Mouse (Mus musculus) mouse trophoblast stem cell (cell line): Measurements from ENCODE around the gene Chsy1.

ENCODE experiments used
- in situ Hi-C, 2 experiments: fragments of 300-500 bp; cut with MseI, MboI; formaldehyde crosslinking; loops; 2 replicates in 1 of 2; 3 replicates in 1 of 2; pipeline ENCODE4 v1.15.1; 2025

The Chsy1 gene

DNA sequence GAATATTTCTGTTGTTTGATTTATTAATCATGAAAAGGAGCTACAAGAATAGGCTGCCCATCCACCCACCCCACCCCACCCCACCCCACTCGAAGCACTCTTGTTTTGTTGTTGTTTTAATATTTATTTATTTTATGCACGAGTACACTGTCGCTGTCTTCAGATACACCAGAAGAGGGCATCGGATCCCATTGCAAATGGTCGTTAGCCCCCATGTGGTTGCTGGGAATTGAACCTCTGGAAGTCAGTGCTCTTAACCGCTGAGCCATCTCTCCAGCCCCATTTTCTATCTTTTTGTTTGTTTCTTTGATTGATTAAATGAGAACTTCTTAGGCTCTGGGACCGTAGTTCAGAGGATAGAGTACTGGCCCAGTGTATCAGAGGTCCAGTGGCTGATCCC lies 1.4 kb upstream of the Chsy1 start:
- in situ Hi-C loops, result loop anchor here (5.0 to 25.0 kb wide), 3 partner anchors 147 to 554 kb away; no protein-coding TSS in a partner anchor

DNA sequence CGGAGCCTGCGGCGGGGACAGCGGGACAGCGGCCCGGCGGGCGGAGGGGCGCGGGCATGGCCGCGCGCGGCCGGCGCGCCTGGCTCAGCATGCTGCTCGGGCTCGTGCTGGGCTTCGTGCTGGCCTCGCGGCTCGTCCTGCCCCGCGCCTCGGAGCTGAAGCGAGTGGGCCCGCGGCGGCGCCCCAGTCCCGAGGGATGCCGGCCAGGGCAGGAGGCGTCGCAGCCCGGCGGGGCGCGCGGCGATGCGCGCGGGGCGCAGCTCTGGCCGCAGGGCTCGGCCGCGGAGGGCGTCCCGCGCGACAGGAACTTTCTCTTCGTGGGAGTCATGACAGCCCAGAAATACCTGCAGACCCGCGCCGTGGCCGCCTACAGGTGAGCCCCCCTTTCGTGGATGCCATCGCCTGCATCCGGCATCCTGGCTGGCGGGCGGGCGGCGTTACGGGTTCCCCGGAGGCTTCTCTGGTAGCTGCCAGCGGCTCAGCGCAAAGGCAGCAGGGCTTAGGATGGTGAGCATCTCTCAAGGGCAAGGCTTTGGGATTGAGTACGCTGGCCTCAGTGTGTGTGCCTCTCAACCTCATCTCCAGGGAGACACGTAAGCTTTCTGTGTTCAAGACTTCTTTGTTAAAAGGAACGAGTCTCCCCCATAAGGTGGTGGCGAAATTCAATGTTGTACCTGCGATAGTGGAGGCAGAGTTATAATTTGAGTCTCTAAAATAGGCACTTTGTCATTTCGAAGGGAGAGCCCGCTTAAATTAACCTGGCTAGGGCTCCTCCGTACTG lies 730 bp downstream of the Chsy1 start:
- in situ Hi-C loops, result loop anchor here (5.0 to 25.0 kb wide), 3 partner anchors 145 to 552 kb away; no protein-coding TSS in a partner anchor

DNA sequence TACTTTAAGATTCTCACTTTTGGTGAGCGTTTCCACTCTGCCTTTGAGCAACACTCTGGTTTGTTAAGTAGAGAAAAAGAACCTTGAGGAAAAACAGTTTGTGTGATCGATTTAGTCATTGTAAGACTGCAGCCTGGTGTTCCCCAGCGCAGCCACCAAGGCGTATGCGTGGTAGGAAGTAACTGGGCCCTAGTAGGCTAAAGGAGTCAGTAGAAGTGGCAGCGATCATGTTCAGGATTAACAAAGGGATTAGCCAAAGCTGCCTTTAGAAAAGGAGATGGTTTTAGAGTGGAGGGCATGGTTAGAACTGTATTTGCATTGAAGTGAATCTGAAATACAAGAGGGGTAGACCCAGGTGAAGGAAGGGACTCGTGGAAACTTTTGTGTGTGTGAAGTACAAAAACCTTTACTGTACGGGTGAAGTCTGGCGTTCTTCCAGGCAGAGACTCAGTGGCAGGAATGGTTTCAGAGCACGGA lies 1.4 kb downstream of the Chsy1 start:
- in situ Hi-C loops, result loop anchor here in 1 of 2 experiments (25.0 kb wide), 1 partner anchor 552 kb away; no protein-coding TSS in a partner anchor

DNA sequence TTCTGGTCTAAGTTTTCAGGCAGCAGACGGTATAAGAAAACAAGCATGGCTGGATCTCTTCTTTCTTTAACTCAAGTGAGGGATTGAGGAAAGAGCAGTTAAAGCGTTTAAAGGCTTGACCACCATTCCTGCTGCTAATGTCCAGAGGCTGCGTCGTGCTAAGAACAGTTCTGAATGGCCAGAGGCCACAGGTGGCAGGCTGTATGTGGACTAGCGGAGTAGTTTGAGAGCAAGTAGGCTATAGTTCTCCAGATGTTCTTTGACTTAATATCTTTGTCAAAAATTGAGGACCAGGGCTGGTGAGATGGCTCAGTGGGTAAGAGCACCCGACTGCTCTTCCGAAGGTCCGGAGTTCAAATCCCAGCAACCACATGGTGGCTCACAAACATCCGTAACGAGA lies 1.9 kb downstream of the Chsy1 start:
- in situ Hi-C loops, result loop anchor here in 1 of 2 experiments (25.0 kb wide), 1 partner anchor 551 kb away; no protein-coding TSS in a partner anchor

DNA sequence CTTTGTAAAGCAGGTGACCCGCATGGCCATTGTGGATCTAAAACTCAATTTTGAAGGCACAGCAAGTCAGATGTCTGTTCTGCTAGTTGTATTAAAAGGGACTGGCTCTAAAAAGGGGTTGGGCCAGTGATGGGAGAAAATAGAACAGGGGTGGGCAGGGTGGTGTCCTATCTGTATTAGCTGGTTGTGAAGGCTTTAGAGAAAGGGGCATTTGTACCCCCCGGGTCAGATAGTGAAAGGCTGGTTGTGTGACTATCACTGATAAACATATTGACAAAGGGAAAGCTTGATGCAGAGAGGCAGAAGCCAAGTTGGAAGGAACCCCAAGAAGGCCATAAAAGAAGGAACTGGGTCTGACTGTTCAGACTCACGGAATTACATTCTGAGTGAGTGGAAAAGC lies 4.2 kb downstream of the Chsy1 start:
- in situ Hi-C loops, result loop anchor here in 1 of 2 experiments (25.0 kb wide), 1 partner anchor 549 kb away; no protein-coding TSS in a partner anchor

DNA sequence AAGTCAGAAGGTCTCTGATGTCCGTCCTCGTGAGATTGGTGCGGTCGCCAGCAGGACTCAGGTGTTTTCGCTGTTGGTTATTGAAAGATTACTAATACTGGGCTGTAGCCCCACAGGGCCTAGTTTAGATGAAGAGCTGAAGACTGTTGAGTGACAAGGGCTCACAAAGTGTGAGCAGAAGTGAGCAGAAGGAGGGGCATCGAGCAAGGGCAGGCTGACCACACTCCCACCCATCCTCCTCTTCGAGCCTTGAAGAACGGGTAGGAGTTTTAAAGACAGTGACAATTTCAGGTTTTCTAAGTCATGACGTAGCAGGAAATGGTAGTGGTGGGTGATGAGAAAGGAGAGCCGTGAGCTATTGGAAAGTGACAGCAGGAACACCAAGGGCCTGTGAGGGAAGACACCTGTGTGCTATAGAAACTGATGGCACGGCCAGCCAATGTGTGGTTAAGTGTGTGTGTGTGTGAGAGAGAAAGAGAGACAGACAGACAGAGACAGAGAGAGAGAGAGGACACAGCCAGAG lies 6.6 kb downstream of the Chsy1 start:
- in situ Hi-C loops, result loop anchor here in 1 of 2 experiments (25.0 kb wide), 1 partner anchor 546 kb away; no protein-coding TSS in a partner anchor

DNA sequence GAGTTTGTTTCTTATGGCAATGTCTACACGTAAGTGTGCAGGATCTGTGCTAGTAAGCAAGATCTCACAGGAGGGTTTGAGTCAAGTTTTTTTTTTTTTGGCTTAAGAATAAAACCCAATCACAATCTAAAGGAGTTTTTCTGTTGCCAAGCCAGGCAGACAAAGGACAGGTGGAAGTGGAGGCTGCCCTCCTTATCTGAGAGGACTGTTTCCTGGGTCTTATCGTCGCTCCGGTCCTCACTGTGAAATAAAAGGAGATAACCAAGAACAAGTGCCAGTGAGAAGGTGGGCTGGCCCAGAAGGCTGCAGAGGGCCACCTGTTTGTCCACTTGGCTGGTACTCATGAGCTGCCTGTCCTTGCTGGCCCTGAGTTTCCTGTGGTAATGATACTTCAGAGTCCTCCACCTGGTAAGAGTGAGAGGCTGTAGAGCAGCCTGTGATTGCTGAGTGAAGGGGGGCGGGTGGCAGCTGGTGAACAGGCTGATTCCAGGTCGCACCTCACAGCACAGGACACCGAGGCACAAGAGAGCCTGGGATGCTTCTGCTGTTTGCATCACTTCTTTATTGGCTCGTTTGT lies 7.7 kb downstream of the Chsy1 start:
- in situ Hi-C loops, result loop anchor here in 1 of 2 experiments (25.0 kb wide), 1 partner anchor 545 kb away; no protein-coding TSS in a partner anchor

DNA sequence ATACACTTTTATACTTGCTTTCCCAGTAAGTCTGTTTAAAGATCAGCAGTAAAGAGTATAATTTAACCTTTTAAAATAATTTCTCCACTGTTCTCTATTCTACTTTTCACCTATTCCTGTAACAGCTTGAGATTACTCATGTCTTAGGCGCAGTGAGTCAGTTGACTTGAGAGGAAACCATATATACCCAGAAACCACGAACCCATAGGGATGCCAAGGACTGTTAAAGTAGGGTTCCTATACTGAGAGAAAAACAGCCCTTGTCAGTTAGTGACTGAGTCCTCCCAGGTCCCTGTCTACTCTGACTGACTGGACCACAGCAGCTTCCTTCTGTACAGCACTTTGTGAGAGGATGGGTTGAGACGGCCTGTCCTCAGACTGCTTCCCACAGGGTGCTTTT lies 8.7 kb downstream of the Chsy1 start:
- in situ Hi-C loops, result loop anchor here in 1 of 2 experiments (25.0 kb wide), 1 partner anchor 544 kb away; no protein-coding TSS in a partner anchor

DNA sequence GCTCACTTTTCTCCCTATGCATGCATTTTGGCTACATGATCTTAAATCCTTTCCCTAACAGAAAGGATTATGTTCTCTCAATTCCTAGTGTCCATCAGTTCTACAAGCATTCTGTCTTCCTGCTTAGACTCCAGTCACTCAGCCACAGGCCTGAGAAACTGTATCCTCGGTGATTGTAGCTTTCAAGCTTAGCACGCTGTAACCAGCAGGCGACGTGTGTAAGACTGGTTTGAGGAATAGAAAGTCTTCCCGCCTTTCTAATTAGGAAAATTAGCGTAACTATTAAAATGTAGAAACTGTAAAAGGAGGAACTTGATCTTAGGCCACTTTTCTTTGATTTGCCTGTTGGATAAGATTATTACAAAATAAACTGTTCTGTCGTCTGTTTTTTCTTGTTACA lies 9.5 kb downstream of the Chsy1 start:
- in situ Hi-C loops, result loop anchor here in 1 of 2 experiments (25.0 kb wide), 1 partner anchor 544 kb away; no protein-coding TSS in a partner anchor

DNA sequence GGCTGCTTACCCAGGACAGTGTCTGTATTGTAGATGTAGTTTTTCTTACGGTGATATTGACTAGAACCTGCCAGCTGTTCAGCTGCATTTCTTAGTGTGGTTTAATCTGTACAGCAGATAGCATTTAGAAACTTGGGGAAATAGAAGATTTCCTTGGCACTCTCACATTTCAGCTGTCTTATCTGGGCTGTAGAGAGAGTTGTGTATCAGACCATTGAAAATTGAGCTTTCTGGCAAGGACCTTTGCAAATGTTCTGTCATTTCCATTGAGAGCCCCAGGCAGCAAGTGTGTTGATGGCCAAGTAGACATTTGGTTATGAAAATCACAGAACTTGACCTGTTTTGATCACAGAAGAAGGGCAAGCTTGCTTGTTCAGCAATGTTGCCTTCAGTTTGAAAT lies 10.8 kb downstream of the Chsy1 start:
- in situ Hi-C loops, result loop anchor here in 1 of 2 experiments (25.0 kb wide), 1 partner anchor 542 kb away; no protein-coding TSS in a partner anchor

DNA sequence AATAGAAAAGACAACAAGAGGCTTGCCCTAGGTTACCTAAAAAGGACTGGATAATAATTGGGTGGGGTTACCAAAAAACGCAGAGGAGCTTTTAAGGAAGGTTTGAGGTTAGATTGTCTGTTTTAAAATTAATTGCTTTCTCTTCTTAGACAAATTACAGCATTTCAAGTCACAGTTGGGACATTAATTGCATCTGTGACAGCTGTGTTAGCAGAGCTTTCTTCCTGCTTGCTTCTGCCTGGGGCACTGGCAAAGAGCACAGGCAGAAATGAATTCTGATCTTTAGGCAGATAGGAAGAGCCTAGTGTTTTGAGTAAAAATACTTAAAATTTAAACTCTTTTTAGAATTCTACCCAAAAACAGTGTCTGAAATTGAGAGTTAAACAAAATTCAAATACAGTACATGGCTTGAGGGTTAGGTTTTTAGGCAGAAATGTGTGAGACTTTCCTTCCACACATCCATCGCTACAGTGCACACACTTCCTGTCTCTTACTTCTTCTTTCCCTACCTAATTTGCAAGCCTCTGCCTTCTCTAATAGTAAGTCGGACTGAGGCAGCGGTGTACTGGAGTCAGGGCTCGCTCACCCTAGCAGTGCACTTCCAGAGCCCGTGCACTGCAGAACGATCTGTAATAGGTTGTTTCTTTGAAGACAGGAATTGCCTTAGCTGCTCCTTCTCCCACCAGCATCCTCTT lies 11.5 kb downstream of the Chsy1 start:
- in situ Hi-C loops, result loop anchor here in 1 of 2 experiments (25.0 kb wide), 1 partner anchor 541 kb away; no protein-coding TSS in a partner anchor

DNA sequence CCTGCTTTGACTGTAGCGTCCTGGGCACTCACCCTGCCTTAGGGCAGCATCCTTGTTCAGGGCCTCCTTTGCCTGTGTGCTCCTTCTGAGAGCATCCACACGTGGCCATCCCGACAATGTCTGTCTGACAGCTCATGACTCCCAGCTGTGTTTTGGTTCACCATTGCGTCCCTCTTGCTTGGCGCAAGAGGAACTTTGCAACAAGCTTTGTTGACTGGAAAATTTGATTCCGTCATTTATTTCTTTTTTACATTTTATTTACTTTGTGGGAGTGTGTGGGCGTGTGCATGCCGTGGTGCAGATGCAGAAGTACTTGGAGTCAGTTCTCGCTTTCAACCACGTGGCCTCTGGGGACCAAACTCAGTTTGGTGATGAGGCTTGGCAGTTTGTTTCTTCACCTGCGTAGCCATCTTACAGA lies 15.2 kb downstream of the Chsy1 start:
- in situ Hi-C loops, result loop anchor here in 1 of 2 experiments (25.0 kb wide), 1 partner anchor 538 kb away; no protein-coding TSS in a partner anchor

DNA sequence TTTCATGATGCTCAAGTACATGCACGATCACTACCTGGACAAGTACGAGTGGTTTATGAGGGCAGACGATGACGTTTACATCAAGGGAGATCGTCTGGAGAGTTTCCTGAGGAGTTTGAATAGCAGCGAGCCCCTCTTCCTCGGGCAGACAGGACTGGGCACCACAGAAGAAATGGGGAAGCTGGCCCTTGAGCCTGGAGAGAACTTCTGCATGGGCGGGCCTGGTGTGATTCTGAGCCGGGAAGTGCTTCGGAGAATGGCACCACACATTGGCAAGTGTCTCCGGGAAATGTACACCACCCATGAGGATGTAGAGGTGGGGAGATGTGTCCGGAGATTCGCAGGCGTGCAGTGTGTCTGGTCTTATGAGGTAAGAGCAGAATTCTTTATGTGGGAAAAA lies 16.1 kb downstream of the Chsy1 start:
- in situ Hi-C loops, result no loop called here

DNA sequence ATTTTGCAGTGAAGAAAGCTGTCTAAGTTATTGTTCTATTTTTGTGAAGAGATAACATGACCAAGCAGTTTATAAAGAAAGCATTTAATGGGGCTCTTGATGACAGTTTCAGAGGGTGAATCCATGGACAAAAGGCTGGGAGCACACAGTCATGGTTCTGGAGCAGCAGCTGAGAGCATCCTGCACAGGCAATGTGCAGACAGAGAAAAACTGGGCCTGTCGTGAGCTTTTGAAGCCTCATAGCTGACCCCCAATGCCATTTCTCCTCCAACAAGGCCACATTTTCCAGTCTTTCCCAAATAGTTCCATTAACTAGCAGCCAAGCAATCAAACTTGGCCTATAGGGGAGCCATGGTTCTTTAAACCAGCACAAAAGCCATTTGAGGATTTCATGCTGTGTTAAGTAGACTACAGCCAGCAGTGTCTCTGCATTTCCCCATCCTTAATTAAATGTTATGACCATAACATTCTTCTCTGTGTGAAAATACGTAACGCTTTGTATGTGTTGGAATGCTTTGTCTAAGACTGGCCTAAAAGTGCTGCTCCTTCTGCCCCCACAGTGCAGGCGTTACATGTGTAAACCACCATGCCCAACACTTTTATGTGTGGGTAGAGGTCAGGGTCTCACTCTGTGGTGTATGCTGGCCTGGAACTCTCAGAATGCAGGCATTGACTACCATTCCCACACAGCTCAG lies 18.8 kb downstream of the Chsy1 start:
- in situ Hi-C loops, result no loop called here

DNA sequence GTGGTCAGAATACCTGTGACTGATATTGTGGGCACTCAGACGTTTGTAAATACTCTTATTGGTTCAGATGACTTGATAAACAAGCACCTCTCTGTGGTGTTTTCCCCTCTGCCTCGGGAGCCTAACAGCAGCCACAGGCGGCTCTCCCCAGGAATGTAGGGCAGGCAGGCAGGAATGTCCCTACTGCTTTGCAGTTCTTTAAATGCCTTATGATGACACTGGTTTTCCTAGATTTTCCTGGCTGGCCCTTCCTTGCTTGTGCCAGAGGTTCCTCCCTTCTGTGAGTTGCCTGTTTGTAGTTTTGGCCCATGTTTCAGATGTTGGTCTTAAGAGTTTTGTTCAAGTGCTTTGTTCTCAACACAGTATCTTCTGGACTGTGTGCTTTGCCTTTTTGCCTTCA lies 19.5 kb downstream of the Chsy1 start:
- in situ Hi-C loops, result no loop called here

DNA sequence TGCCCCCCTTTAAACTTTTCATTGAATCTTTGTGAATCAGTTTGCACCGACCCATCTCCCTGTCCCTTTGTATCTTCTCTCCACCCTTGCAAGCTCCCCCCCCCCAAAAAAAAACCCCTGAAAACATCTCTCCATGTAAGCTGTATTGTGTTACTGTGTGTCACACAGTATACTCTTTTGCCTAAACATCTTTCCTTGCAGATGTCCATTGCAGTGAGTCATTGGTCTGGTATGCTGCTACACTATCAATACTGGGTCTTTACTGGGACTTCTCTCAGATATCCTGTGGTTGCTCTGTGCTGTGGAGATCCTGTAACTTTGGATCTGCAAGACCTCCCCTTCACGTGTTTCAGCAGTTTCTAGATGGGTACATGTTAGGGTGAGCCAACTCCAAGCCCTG lies 21.0 kb downstream of the Chsy1 start:
- in situ Hi-C loops, result no loop called here

DNA sequence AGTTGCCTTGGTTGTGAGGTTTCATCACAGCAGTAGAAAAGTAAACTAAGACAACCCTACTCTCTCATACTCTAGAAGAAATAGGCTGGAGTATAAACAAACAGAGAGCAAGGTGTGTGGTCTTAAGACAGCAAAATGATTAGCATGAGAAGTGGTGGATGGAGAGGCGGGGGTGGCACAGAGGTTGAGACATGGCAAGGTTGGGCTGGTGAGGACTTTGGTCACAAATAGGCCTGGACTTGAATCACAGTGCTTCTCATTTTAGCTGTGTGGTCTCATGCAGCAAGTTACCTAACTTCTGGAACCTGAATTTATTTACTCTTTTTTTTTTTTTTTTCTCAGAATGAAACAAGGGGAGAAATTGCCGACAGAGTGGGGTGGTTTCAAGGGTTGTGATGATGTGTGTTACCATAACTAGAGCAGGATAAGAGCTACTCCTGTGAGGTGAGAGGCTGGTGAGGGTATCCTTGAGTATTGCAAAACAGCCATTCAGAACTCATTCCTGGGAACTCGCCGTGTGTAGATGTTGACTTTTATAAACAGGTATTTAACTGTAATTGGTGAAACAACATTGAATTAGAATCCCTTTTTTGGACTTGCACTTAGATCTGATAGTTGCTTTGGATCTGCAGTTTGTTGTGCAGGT lies 22.6 kb downstream of the Chsy1 start:
- in situ Hi-C loops, result no loop called here

DNA sequence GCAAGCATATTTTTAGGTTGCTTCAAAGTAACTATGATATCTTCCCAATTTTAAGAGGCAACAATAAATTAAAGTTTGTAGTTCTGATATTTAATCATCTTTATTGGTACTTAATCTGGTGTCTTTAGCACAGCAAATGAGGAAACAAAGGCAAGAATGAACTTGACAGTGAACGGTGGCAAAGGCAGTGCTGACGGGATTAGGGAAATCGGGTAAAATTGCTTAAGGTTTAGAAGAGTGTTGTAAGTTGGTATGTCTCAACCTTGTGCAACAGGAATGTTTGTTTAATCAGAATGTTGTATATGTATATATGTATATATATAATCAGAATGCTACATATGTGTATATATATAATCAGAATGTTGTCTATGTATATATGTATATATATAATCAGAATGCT lies 24.8 kb downstream of the Chsy1 start:
- in situ Hi-C loops, result no loop called here

DNA sequence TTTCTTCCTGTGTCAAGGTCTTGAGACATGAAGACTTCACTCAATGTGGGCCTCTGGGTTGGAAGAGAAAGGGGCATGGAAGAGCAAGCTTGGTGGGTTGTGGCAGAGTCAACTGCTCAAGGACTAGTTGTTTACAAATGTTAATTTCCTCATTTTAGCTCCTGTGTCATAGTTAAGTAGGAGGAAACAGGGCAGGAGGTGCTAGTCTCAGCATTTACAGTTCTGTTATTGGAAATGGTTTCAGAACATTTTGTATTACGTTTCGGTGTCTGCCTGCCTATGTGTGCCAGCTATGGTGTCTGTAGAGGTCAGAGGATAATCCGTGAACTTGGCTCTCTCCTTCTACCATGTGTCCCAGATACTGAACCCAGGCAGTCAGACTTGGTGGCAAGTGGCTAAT lies 26.3 kb downstream of the Chsy1 start:
- in situ Hi-C loops, result no loop called here

DNA sequence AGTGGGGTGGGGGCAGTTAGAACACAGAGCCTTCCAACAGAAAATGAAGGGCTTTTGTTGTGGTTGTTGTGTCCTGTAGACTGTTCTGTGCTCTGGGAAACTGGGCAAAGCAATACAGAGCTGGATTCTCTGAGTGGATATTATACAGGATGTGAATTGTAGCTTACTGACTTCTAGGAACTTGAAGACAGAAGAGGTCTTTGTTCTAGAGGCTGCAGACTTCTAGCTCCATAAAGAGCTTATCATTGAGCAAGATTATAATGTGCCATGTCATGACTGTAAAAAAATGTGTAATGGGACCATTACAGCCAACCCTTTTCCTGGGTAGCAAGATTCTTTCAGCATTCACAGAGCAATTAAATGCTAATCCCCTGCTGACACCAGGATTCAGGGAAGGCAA lies 26.9 kb downstream of the Chsy1 start:
- in situ Hi-C loops, result no loop called here
